Mouse (Mus musculus) heart, embryonic 14.5 days (tissue): Measurements from ENCODE around the gene Cdh9. TPM values are rescaled to one million over a fixed set of nuclear protein-coding genes. Genes with fewer than 3 reads are reported as not detected.
A peak's percentile ranks its signal among the peaks of the same experiment; 100 is the strongest.

Experiments used
- ATAC-seq: fragments of 200-750 bp; cut with Nextera tagmentation; 2 replicates; pipeline ENCODE4 v1.8.0; 2017; ENCODE audit warnings: low read depth, moderate TSS enrichment; ENCODE audit not compliant: insufficient number of reproducible peaks, insufficient read depth, low FRiP score
- H3K27ac ChIP-seq, 2 experiments: fragments of 200-500 bp in 1 of 2; fragments of 300-500 bp in 1 of 2; sonication (generic) in 1 of 2; replicated peaks in 1 of 2; 2 replicates each; pipeline ENCODE4 v1.5.1; 2012 to 2014; ENCODE audit warnings: low read depth in 2 of 2, low read length in 2 of 2, control low read depth in 1 of 2, mild to moderate bottlenecking in 1 of 2, mixed read lengths in 1 of 2; ENCODE audit not compliant: control insufficient read depth in 1 of 2, insufficient read depth in 1 of 2
- H3K27me3 ChIP-seq: fragments of 300-500 bp; sonication (generic); 2 replicates; pipeline ENCODE4 v1.6.1; 2014; ENCODE audit warnings: mild to moderate bottlenecking, low read length, control low read depth; ENCODE audit not compliant: control insufficient read depth, insufficient read depth
- H3K36me3 ChIP-seq: fragments of 300-500 bp; sonication (generic); 2 replicates; pipeline ENCODE4 v1.6.1; 2014; ENCODE audit warnings: mild to moderate bottlenecking, control low read depth, low read length, mixed read lengths; ENCODE audit not compliant: control insufficient read depth, insufficient read depth
- H3K4me1 ChIP-seq, 2 experiments: fragments of 200-500 bp in 1 of 2; fragments of 300-500 bp in 1 of 2; sonication (generic) in 1 of 2; 2 replicates each; pipeline ENCODE4 v1.6.1; 2012 to 2014; ENCODE audit warnings: low read length in 2 of 2, control low read depth in 1 of 2, mixed read lengths in 1 of 2; ENCODE audit not compliant: control insufficient read depth in 2 of 2, insufficient read depth in 2 of 2
- H3K4me2 ChIP-seq: fragments of 300-500 bp; sonication (generic); 2 replicates; pipeline ENCODE4 v1.6.1; 2014; ENCODE audit warnings: mild to moderate bottlenecking, low read length
- H3K4me3 ChIP-seq, 2 experiments: fragments of 200-500 bp in 1 of 2; fragments of 300-500 bp in 1 of 2; sonication (generic) in 1 of 2; 2 replicates each; pipeline ENCODE4 v1.5.1; 2012 to 2014; ENCODE audit warnings: low read length in 2 of 2, mild to moderate bottlenecking in 2 of 2, control low read depth in 1 of 2, low read depth in 1 of 2, moderate library complexity in 1 of 2; ENCODE audit not compliant: control insufficient read depth in 1 of 2, insufficient read depth in 1 of 2
- H3K9ac ChIP-seq: fragments of 300-500 bp; sonication (generic); 2 replicates; pipeline ENCODE4 v1.6.1; 2014; ENCODE audit warnings: mild to moderate bottlenecking, low read length
- H3K9me3 ChIP-seq: fragments of 300-500 bp; sonication (generic); 2 replicates; pipeline ENCODE4 v1.6.1; 2016; ENCODE audit warnings: low read length, control low read depth; ENCODE audit not compliant: control insufficient read depth
- WGBS: fragments of 180-500 bp; shearing (Covaris S2); extraction: QIAGEN DNeasy Blood & Tissue Kit; methylation state at CpG from one replicate; pipeline ENCODE4 v1.1.7; 2014; 5-methylcytosine and 5-hydroxymethylcytosine counted together
- polyA plus RNA-seq: library from polyadenylated mRNA; unstranded; fragments of >200 nt; fragmentation: Nextera tagmentation; extraction: Ambion mirVana; gene quantifications from 2 replicates; pipeline ENCODE4 v1.2.1, GENCODE M21; 2014

Gene Cdh9
- 0.05 TPM in 1 of 2 replicates, not detected in the other for polyA plus RNA-seq

GRCm38 (mm10) chr15:16728470-16729011, at the start of gene Cdh9:
Gene Cdh9 (plus strand): TSS chr15:16728756.
- no peak for ATAC-seq
- WGBS = 8% methylated on average over 14 of the region's 14 CpGs
- H3K27me3 ChIP-seq = no peaks in the 10 kb centered on the region
- peak within 1 kb of the TSS; percentile 68 for H3K4me2 ChIP-seq
- H3K4me3 ChIP-seq = peak within 1 kb of the TSS; percentile 35 to 36
- H3K4me1 ChIP-seq = no peaks in the 10 kb centered on the region
- peak within 1 kb of the TSS; percentile 54; the same call in 1 of the 2 replicates for H3K9ac ChIP-seq
- no peaks in the 10 kb centered on the region for H3K36me3 ChIP-seq
- H3K27ac ChIP-seq = no peak within 1 kb of the TSS
- H3K9me3 ChIP-seq = no peaks in the 10 kb centered on the region

DNA sequence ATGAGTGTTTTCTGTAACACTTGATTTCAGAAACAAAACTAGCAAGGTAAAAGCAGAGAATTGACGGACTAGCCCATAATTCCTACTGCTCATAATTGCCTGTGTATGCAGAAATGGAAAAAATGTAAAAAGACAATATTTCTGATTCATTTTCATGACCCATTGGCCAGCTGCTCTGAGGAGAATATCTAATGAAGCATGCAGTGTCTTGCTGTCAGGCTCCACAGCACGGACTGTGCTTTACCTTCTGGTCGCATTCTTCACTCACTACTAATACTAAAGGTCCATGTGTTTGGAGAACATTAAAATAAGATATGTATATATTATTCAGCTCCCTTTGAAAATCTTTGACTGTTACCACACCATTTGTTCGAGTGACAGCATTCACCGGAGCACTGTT, 49.5 kb upstream of the Cdh9 start:
- Histone ChIP-seq H3K4me3 (no peak overlapping the region), H3K27ac (no peak overlapping the region), H3K36me3 (no peaks in the 10 kb centered on the region), H3K4me1 (no peaks in the 10 kb centered on the region), H3K4me2 (no peak overlapping the region), H3K9me3 (no peaks in the 10 kb centered on the region), H3K27me3 (no peaks in the 10 kb centered on the region), H3K9ac (no peak overlapping the region)
- 76% methylated on average over 5 of the region's 5 CpGs for WGBS
- ATAC-seq = no peak

GRCm38 (mm10) chr15:16699821-16700220, 28.7 kb upstream of the Cdh9 start:
- no peak overlapping the region for H3K27ac ChIP-seq
- H3K4me2 ChIP-seq = no peak overlapping the region
- H3K4me1 ChIP-seq = no peaks in the 10 kb centered on the region
- no peak overlapping the region for H3K4me3 ChIP-seq
- WGBS = 62% methylated on average over 3 of the region's 3 CpGs
- no peak overlapping the region for H3K9ac ChIP-seq
- no peaks in the 10 kb centered on the region for H3K9me3 ChIP-seq
- ATAC-seq = no peak
- no peaks in the 10 kb centered on the region for H3K27me3 ChIP-seq
- no peaks in the 10 kb centered on the region for H3K36me3 ChIP-seq

DNA sequence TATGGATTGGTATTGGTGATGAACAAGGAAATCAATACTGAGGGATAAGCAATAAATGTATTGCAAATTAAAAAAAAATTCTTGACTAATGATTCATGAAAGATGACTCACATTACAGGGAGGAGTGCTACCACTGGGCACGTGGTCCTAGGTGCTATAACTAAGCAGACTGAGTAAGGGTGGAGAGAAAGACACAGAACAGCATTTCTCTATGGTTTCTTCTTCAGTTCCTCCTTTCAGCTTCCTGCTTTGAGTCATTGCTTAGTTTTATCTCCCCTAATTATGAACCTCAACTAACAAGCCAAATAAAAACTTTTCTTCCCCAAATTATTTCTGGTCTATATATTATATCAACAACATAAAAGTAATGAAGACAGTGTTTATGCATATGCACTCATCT, 26.2 kb upstream of the Cdh9 start:
- H3K9ac ChIP-seq = no peak overlapping the region
- H3K36me3 ChIP-seq = no peaks in the 10 kb centered on the region
- H3K4me2 ChIP-seq = no peak overlapping the region
- no peaks in the 10 kb centered on the region for H3K27me3 ChIP-seq
- ATAC-seq = no peak
- H3K4me3 ChIP-seq = no peak overlapping the region
- WGBS = 59% methylated on average over 1 of the region's 1 CpGs
- H3K4me1 ChIP-seq = no peaks in the 10 kb centered on the region
- H3K9me3 ChIP-seq = no peaks in the 10 kb centered on the region
- no peak overlapping the region for H3K27ac ChIP-seq

DNA sequence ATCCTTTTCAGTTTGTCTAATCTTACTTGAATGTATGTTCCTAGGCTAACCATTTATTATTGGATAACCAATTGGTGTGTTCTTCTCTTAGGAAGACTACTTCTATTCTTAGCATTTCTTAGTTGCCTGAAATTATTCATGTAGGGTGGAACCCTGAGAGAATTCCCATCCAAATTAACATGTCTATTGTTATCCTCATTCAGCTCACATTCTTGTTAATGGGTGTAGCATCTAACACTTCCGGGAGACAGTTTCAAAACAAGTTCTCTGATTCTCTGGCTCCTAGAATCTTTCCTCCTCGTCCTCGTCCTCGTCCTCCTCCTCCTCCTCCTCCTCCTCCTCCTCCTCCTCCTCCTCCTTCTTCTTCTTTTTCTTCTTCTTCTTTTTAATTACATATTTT, 10.5 kb downstream of the Cdh9 start:
- no peak overlapping the region for H3K27ac ChIP-seq
- H3K9ac ChIP-seq = no peak overlapping the region
- WGBS = 70% methylated on average over 4 of the region's 4 CpGs
- H3K27me3 ChIP-seq = no peaks in the 10 kb centered on the region
- ATAC-seq = no peak
- H3K4me3 ChIP-seq = no peak overlapping the region
- no peaks in the 10 kb centered on the region for H3K36me3 ChIP-seq
- no peaks in the 10 kb centered on the region for H3K9me3 ChIP-seq
- H3K4me1 ChIP-seq = no peaks in the 10 kb centered on the region
- no peak overlapping the region for H3K4me2 ChIP-seq

DNA sequence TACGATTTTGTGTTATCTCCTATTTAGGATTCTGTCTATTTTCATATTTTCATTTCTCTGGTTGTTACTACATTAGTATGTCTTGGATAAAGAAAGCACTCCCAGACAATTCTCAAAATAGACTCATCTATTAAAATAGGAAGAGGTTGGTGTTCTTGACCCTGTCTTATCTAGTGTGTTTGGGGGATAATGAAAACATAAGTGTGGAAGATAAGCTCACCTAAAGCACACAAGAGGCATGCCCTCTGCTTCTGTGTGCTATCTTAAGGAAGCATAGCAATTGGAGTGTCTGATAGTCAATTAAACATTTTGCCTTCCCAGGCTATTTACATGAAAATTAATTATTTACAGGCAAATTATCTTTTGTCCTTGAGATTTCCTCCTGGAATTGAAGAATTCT, 18.1 kb downstream of the Cdh9 start:
- H3K4me2 ChIP-seq = no peak overlapping the region
- no peaks in the 10 kb centered on the region for H3K27me3 ChIP-seq
- no peak overlapping the region for H3K4me3 ChIP-seq
- no peak overlapping the region for H3K27ac ChIP-seq
- WGBS = 83% methylated on average over 1 of the region's 1 CpGs
- H3K9ac ChIP-seq = no peak overlapping the region
- ATAC-seq = no peak
- H3K9me3 ChIP-seq = no peaks in the 10 kb centered on the region
- no peaks in the 10 kb centered on the region for H3K4me1 ChIP-seq
- H3K36me3 ChIP-seq = no peaks in the 10 kb centered on the region

GRCm38 (mm10) chr15:16763252-16763651, 34.7 kb downstream of the Cdh9 start:
- no peak overlapping the region for H3K9ac ChIP-seq
- H3K27ac ChIP-seq = no peak overlapping the region
- no peaks in the 10 kb centered on the region for H3K27me3 ChIP-seq
- whole genome bisulfite sequencing = 68% methylated on average over 3 of the region's 3 CpGs
- no peaks in the 10 kb centered on the region for H3K36me3 ChIP-seq
- no peaks in the 10 kb centered on the region for H3K9me3 ChIP-seq
- ATAC-seq = no peak
- no peak overlapping the region for H3K4me3 ChIP-seq
- H3K4me1 ChIP-seq = no peaks in the 10 kb centered on the region
- no peak overlapping the region for H3K4me2 ChIP-seq

- 51% methylated on average over 1 of the region's 1 CpGs for WGBS
- Histone ChIP-seq H3K27ac (no peak overlapping the region), H3K9ac (no peak overlapping the region), H3K4me2 (no peak overlapping the region), H3K4me3 (no peak overlapping the region), H3K27me3 (no peaks in the 10 kb centered on the region), H3K9me3 (no peaks in the 10 kb centered on the region), H3K36me3 (no peaks in the 10 kb centered on the region), H3K4me1 (no peaks in the 10 kb centered on the region)
- no peak for ATAC-seq
Measured at GRCm38 (mm10) chr15:16784575-16784974, 56.0 kb downstream of the Cdh9 start.
